ENCODE assay signal across 8 mouse cellular contexts in the genomic region with DNA sequence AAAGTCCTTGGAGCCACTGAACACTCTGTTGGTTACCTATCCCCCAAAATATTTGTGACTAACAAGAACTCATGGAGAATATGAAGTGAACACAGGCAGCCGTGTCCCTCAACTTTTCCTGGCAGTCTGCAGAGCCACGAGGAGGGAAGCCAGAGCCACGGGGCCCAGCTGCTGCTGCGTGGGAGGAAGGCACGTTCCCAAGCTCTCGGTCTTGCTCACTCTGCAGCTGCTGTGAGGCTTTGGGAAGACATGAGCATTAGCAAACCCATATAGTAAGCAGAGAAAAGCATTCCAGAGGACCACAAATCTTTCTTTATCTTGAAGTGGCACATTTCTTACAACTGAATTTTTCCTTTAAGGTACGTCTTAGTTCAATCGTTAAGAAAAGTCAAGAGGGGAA.
DNase-seq lines count a peak whose midpoint lies in the region; ATAC-seq lines count a peak whose summit lies in the region.

No protein-coding gene starts in this region.

- DNase-seq in CD4-positive, CD25-positive, alpha-beta regulatory T cell, adult 2 months (ENCODE audit: low read depth, low spot score), result peak; percentile 5
- peak; percentile 74 for DNase-seq in fibroblast of lung, adult 2 months (ENCODE audit: low read depth)
- peak; percentile 63 to 64 for DNase-seq in layer of hippocampus, postnatal 10 days (ENCODE audit: low spot score in 2 of 2)
- DNase-seq in lung, postnatal 36 days, result peak; percentile 50
- no peak for DNase-seq in thymus, postnatal 36 days

- H3K4me1 ChIP-seq in heart, embryonic 15.5 days (replicated peaks), result peaks cover 8% of the 10 kb centered on the region; the same call in 1 of the 2 replicates

- H3K4me2 ChIP-seq in heart, embryonic 15.5 days, result 0 out of 2 replicates have a peak overlapping the region, but pooled peaks have one; percentile 40

- 0 out of 2 replicates have a peak overlapping the region, but pooled peaks have one; percentile 40 for H3K27ac ChIP-seq in heart, embryonic 15.5 days

- no peak overlapping the region for H3K9ac ChIP-seq in heart, embryonic 15.5 days

- H3K4me3 ChIP-seq in heart, embryonic 15.5 days, result no peak overlapping the region

- no peaks in the 10 kb centered on the region for H3K27me3 ChIP-seq in heart, embryonic 15.5 days

- no peaks in the 10 kb centered on the region for H3K36me3 ChIP-seq in heart, embryonic 15.5 days

- no peaks in the 10 kb centered on the region for H3K9me3 ChIP-seq in heart, embryonic 15.5 days (replicated peaks)

- ATAC-seq in CD4-positive, CD25-positive, alpha-beta regulatory T cell, adult 4 months, result no peak
- ATAC-seq in heart, embryonic 15.5 days (replicated peaks; ENCODE audit: insufficient number of reproducible peaks, insufficient read depth, low FRiP score, low read depth), result no peak; the same call in 1 of the 2 replicates
- no peak for ATAC-seq in monocyte, adult 5-6 weeks (replicated peaks; ENCODE audit: insufficient number of reproducible peaks, low FRiP score, low TSS enrichment, poor library complexity, severe bottlenecking)

- 12% methylated on average over 8 of the region's 8 CpGs for WGBS in heart, embryonic 15.5 days

Comparison
In these comparisons a context has a peak if more than half of its experiments do, and no peak if none do; other contexts are left out.
1. DNase-seq: peak in CD4-positive, CD25-positive, alpha-beta regulatory T cell, adult 2 months (single experiment), fibroblast of lung, adult 2 months (single experiment), layer of hippocampus, postnatal 10 days (2 of 2) and lung, postnatal 36 days (single experiment); none in thymus, postnatal 36 days (0 of 2).